Mouse (Mus musculus): ENCODE results near the gene Krt76. TPM values are rescaled to one million over a fixed set of nuclear protein-coding genes. Genes with fewer than 3 reads are reported as not detected.
A peak's percentile ranks its signal among the peaks of the same experiment; 100 is the strongest.

Krt76 gene
- not detected in 2 replicates for polyA plus RNA-seq (2015; fragmentation: Nextera tagmentation; extraction: Ambion mirVana)

GRCm38 (mm10) chr15:101892820-101893219 lies at the start of gene Krt76:
Gene Krt76 (minus strand): TSS chr15:101892920.
- Histone ChIP-seq H3K4me1 (ENCODE audit: control insufficient read depth, low read depth, low read length) (no peaks in the 10 kb centered on the region), H3K27ac (ENCODE audit: low read length) (no peak within 1 kb of the TSS), H3K4me3 (ENCODE audit: low read depth, low read length) (no peak within 1 kb of the TSS), H3K4me2 (ENCODE audit: low read depth, low read length) (no peak within 1 kb of the TSS), H3K9me3 (replicated peaks; ENCODE audit: control insufficient read depth, low read length) (no peaks in the 10 kb centered on the region), H3K9ac (ENCODE audit: low read depth, low read length) (no peak within 1 kb of the TSS), H3K36me3 (ENCODE audit: control insufficient read depth, insufficient read depth) (no peaks in the 10 kb centered on the region), H3K27me3 (ENCODE audit: control insufficient read depth, insufficient read depth, low read depth, low read length) (no peaks in the 10 kb centered on the region)
- ATAC-seq (ENCODE audit: low read depth), result no peak
- 37% methylated on average over 4 of the region's 4 CpGs for whole genome bisulfite sequencing (ENCODE audit: insufficient replicate concordance)

- H3K9me3 ChIP-seq (replicated peaks; ENCODE audit: control insufficient read depth, low read length), result no peaks in the 10 kb centered on the region
- H3K9ac ChIP-seq (ENCODE audit: low read depth, low read length), result no peak overlapping the region
- H3K27me3 ChIP-seq (ENCODE audit: control insufficient read depth, insufficient read depth, low read depth, low read length), result no peaks in the 10 kb centered on the region
- H3K4me1 ChIP-seq (ENCODE audit: control insufficient read depth, low read depth, low read length), result no peaks in the 10 kb centered on the region
- H3K4me2 ChIP-seq (ENCODE audit: low read depth, low read length), result no peak overlapping the region
- no peak for ATAC-seq (ENCODE audit: low read depth)
- no peak overlapping the region for H3K4me3 ChIP-seq (ENCODE audit: low read depth, low read length)
- H3K27ac ChIP-seq (ENCODE audit: low read length), result no peak overlapping the region
- WGBS (ENCODE audit: insufficient replicate concordance), result 28% methylated on average over 8 of the region's 8 CpGs
- H3K36me3 ChIP-seq (ENCODE audit: control insufficient read depth, insufficient read depth), result no peaks in the 10 kb centered on the region
Measured at GRCm38 (mm10) chr15:101941948-101942347, 49.2 kb upstream of the Krt76 start.

GRCm38 (mm10) chr15:101940274-101940829 lies 47.6 kb upstream of the Krt76 start, which contains the start of gene Krt79:
Gene Krt79 (minus strand): TSS chr15:101940324.
- H3K27ac ChIP-seq (ENCODE audit: low read length), result no peak within 1 kb of the TSS
- H3K4me1 ChIP-seq (ENCODE audit: control insufficient read depth, low read depth, low read length), result no peaks in the 10 kb centered on the region
- no peaks in the 10 kb centered on the region for H3K27me3 ChIP-seq (ENCODE audit: control insufficient read depth, insufficient read depth, low read depth, low read length)
- no peak for ATAC-seq (ENCODE audit: low read depth)
- H3K9ac ChIP-seq (ENCODE audit: low read depth, low read length), result no peak within 1 kb of the TSS
- H3K36me3 ChIP-seq (ENCODE audit: control insufficient read depth, insufficient read depth), result no peaks in the 10 kb centered on the region
- no peaks in the 10 kb centered on the region for H3K9me3 ChIP-seq (replicated peaks; ENCODE audit: control insufficient read depth, low read length)
- WGBS (ENCODE audit: insufficient replicate concordance), result 42% methylated on average over 6 of the region's 6 CpGs
- H3K4me3 ChIP-seq (ENCODE audit: low read depth, low read length), result no peak within 1 kb of the TSS
- H3K4me2 ChIP-seq (ENCODE audit: low read depth, low read length), result no peak within 1 kb of the TSS

GRCm38 (mm10) chr15:101938600-101939308 lies 46.0 kb upstream of the Krt76 start:
- H3K4me1 ChIP-seq (ENCODE audit: control insufficient read depth, low read depth, low read length), result no peaks in the 10 kb centered on the region
- no peak overlapping the region for H3K4me3 ChIP-seq (ENCODE audit: low read depth, low read length)
- no peaks in the 10 kb centered on the region for H3K36me3 ChIP-seq (ENCODE audit: control insufficient read depth, insufficient read depth)
- no peak overlapping the region for H3K4me2 ChIP-seq (ENCODE audit: low read depth, low read length)
- no peak for ATAC-seq (ENCODE audit: low read depth)
- H3K9ac ChIP-seq (ENCODE audit: low read depth, low read length), result no peak overlapping the region
- H3K27me3 ChIP-seq (ENCODE audit: control insufficient read depth, insufficient read depth, low read depth, low read length), result no peaks in the 10 kb centered on the region
- WGBS (ENCODE audit: insufficient replicate concordance), result 54% methylated on average over 9 of the region's 9 CpGs
- H3K27ac ChIP-seq (ENCODE audit: low read length), result no peak overlapping the region
- H3K9me3 ChIP-seq (replicated peaks; ENCODE audit: control insufficient read depth, low read length), result no peaks in the 10 kb centered on the region

GRCm38 (mm10) chr15:101933024-101933423 lies 40.3 kb upstream of the Krt76 start:
- no peak overlapping the region for H3K4me3 ChIP-seq (ENCODE audit: low read depth, low read length)
- H3K9ac ChIP-seq (ENCODE audit: low read depth, low read length), result no peak overlapping the region
- H3K9me3 ChIP-seq (replicated peaks; ENCODE audit: control insufficient read depth, low read length), result no peaks in the 10 kb centered on the region
- H3K27me3 ChIP-seq (ENCODE audit: control insufficient read depth, insufficient read depth, low read depth, low read length), result peaks cover 15% of the 10 kb centered on the region
- WGBS (ENCODE audit: insufficient replicate concordance), result 56% methylated on average over 6 of the region's 6 CpGs
- peaks cover 3% of the 10 kb centered on the region; the same call in 1 of the 2 replicates for H3K4me1 ChIP-seq (ENCODE audit: control insufficient read depth, low read depth, low read length)
- no peak overlapping the region for H3K27ac ChIP-seq (ENCODE audit: low read length)
- no peaks in the 10 kb centered on the region for H3K36me3 ChIP-seq (ENCODE audit: control insufficient read depth, insufficient read depth)
- no peak overlapping the region for H3K4me2 ChIP-seq (ENCODE audit: low read depth, low read length)
- ATAC-seq (ENCODE audit: low read depth), result no peak

- H3K4me3 ChIP-seq (ENCODE audit: low read depth, low read length), result peak overlapping the region; percentile 21; the same call in 1 of the 2 replicates
- no peaks in the 10 kb centered on the region for H3K9me3 ChIP-seq (replicated peaks; ENCODE audit: control insufficient read depth, low read length)
- H3K4me2 ChIP-seq (ENCODE audit: low read depth, low read length), result peak overlapping the region; percentile 50
- no peaks in the 10 kb centered on the region for H3K36me3 ChIP-seq (ENCODE audit: control insufficient read depth, insufficient read depth)
- H3K9ac ChIP-seq (ENCODE audit: low read depth, low read length), result no peak overlapping the region
- 6% methylated on average over 17 of the region's 17 CpGs for WGBS (ENCODE audit: insufficient replicate concordance)
- H3K4me1 ChIP-seq (ENCODE audit: control insufficient read depth, low read depth, low read length), result peaks cover 3% of the 10 kb centered on the region; the same call in 1 of the 2 replicates
- H3K27me3 ChIP-seq (ENCODE audit: control insufficient read depth, insufficient read depth, low read depth, low read length), result peaks cover 15% of the 10 kb centered on the region
- H3K27ac ChIP-seq (ENCODE audit: low read length), result no peak overlapping the region
- no peak for ATAC-seq (ENCODE audit: low read depth)
Measured at GRCm38 (mm10) chr15:101929666-101930065, 36.9 kb upstream of the Krt76 start.

GRCm38 (mm10) chr15:101929087-101929486 lies 36.4 kb upstream of the Krt76 start:
- H3K27me3 ChIP-seq (ENCODE audit: control insufficient read depth, insufficient read depth, low read depth, low read length), result peaks cover 15% of the 10 kb centered on the region

GRCm38 (mm10) chr15:101927340-101928080 lies 34.8 kb upstream of the Krt76 start:
- peaks cover 15% of the 10 kb centered on the region for H3K27me3 ChIP-seq (ENCODE audit: control insufficient read depth, insufficient read depth, low read depth, low read length)
- H3K9me3 ChIP-seq (replicated peaks; ENCODE audit: control insufficient read depth, low read length), result no peaks in the 10 kb centered on the region
- H3K4me1 ChIP-seq (ENCODE audit: control insufficient read depth, low read depth, low read length), result peaks cover 5% of the 10 kb centered on the region; the same call in 1 of the 2 replicates
- no peak overlapping the region for H3K27ac ChIP-seq (ENCODE audit: low read length)
- no peaks in the 10 kb centered on the region for H3K36me3 ChIP-seq (ENCODE audit: control insufficient read depth, insufficient read depth)
- no peak overlapping the region for H3K4me2 ChIP-seq (ENCODE audit: low read depth, low read length)
- ATAC-seq (ENCODE audit: low read depth), result no peak
- no peak overlapping the region for H3K4me3 ChIP-seq (ENCODE audit: low read depth, low read length)
- H3K9ac ChIP-seq (ENCODE audit: low read depth, low read length), result no peak overlapping the region
- 50% methylated on average over 12 of the region's 12 CpGs for WGBS (ENCODE audit: insufficient replicate concordance)

More at GRCm38 (mm10) chr15:101929087-101929486, 36.4 kb upstream of the Krt76 start:
- WGBS (ENCODE audit: insufficient replicate concordance), result 14% methylated on average over 9 of the region's 9 CpGs
- H3K36me3 ChIP-seq (ENCODE audit: control insufficient read depth, insufficient read depth), result no peaks in the 10 kb centered on the region
- H3K27ac ChIP-seq (ENCODE audit: low read length), result no peak overlapping the region
- H3K4me1 ChIP-seq (ENCODE audit: control insufficient read depth, low read depth, low read length), result peaks cover 3% of the 10 kb centered on the region; the same call in 1 of the 2 replicates
- no peak overlapping the region for H3K4me3 ChIP-seq (ENCODE audit: low read depth, low read length)
- H3K9ac ChIP-seq (ENCODE audit: low read depth, low read length), result no peak overlapping the region
- H3K9me3 ChIP-seq (replicated peaks; ENCODE audit: control insufficient read depth, low read length), result no peaks in the 10 kb centered on the region
- ATAC-seq (ENCODE audit: low read depth), result no peak
- H3K4me2 ChIP-seq (ENCODE audit: low read depth, low read length), result peak overlapping the region; percentile 50

Data from liver, embryonic 16.5 days (tissue).